Mouse (Mus musculus): ENCODE measurements around the gene Arrdc2.

DNA sequence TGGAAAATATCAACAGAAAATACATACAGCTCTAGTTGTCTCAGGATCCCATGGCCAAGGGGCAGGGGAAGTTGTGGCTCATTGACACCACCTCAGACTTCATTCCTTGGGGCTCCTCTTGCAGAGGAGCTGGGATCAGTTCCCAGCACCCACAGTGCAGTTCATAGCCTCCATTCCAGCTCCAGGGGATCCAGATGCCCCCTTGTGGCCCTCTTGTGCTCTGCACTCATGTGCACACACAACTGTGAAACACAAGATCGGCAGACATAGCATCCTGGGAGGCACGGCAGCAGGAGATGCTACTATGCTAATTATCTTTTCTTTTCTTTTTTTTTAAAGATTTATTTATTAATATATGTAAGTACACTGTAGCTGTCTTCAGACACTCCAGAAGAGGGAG lies 12.5 kb downstream of the Arrdc2 start:
- TF ChIP-seq CTCF (IDR thresholded peaks at IDR 0.05; ENCODE audit: insufficient read depth, low read length), result no peak
- no peak for TF ChIP-seq POLR2A (IDR thresholded peaks at IDR 0.05; ENCODE audit: borderline replicate concordance, extremely low read depth, low read depth, low read length)
